Mouse (Mus musculus): ENCODE results near the gene Ankrd13a.
A peak's percentile ranks its signal among the peaks of the same experiment; 100 is the strongest.

Gene Ankrd13a

DNA sequence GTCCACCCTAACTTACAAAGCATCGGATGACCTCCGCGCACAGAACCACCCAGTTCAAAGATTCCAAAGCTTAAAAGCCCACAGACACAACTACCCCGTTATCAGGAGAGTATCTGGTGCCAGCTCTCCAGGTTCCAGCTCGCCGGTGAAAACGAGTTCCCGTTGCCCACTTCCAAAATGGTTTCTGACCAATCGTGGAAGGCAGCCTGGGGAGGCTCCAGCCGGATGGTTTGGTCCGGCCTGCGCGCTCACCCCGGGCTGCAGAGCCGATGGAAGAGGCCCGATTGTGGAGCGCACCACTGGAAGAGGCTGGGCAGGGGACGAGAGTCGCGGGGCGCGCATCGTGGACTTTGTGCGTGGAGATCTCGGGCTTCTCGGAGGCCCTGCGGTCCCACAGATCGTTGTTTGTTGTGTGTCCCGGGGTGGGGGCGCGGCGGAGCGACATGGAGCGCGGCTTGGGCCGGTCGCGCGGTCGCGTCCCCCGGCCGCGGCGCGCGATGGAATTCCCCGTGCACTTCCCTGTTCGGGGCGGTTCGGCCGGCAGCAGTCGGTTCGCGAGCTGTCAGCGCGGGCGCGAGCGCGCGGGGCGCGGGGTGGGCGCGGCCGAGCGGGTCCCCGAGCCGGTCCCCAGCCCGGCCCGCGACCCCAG, at the start of gene Ankrd13a:
TSS of gene Ankrd13a (plus strand) at position 275 of the 649 bp plus-strand sequence.
- ATAC-seq (ENCODE audit: low TSS enrichment), result peak; percentile 78

DNA sequence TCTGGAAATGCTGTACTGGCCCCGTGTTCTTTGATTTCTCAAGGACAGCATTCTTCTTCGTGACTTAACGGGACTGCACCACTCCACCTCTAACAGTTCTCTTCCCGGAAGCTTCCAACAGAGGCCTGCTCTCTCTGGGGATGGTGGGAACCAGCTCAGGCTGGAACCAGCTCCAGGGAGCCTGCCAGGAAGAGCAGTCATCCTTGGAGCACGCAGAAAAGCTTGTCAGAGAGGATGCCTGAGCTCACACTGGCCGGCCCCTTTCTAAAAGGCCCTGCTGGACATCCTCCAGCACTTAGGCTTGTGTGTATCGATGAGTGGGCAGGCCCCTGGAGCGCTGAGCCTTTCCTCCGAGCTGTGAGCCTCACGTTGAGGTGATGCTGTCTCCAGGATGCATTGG, 46.3 kb upstream of the Ankrd13a start:
- 0 out of 2 replicates have a peak, but pooled peaks have one; percentile 16 for ATAC-seq (ENCODE audit: low TSS enrichment)

DNA sequence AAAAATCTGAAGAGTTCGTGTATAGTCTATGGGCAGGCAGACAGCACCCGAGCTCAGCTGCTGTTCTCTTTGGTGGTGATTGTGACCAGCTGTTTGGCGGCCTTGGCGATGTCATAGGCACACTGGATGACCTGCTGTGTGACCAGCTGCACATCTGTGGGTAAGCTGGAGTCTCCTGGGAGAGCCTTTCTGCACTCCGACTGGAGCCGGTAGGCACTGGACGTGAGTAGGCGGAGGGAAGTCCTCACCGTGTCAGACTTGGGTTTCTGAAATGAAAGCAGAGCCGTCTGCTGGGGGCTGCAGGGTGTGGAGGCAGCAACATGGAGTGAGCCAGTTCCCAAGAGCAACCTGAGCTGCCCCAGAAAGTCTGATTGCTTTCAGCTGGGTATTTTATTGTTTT, 44.3 kb upstream of the Ankrd13a start:
- ATAC-seq (ENCODE audit: low TSS enrichment), result no peak

DNA sequence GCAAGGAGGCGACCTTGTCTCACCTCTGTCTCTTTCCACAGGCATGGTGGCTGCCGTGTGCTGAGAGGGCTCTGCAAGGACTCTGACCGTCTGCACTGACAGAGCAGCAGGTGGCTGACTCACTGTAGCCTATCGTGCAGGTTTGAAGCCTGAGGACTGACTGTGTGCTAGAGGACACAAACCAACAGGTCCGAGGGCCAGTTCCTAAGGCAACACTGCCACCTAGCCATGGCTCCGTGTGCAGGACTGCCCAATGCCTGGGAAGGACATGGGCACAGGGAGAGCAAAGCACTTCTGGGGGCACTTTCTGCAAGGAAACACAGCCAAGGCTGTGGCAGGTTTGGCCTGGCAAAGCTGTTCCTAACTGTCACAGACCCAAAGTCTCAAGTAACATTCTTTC, 43.0 kb upstream of the Ankrd13a start:
- no peak for ATAC-seq (ENCODE audit: low TSS enrichment)

DNA sequence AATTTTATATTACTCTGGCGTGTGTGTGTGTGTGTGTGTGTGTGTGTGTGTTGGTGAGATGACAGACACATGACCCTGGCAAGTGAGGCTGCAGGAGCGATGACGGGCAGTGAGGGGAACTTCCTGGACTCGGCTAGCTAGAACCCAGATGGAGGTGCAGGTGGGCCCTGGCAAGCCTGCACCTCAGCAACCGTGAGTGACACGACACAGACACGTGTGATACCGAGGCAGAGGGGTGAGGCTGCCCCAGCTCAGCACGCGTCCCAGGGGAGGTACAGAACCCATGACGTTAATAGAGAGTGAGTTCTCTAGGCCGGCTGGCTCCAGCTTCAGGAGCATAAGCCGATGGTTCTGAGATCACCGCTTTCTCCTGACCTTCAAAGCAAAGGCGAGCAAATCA, 42.5 kb upstream of the Ankrd13a start:
- no peak for ATAC-seq (ENCODE audit: low TSS enrichment)

DNA sequence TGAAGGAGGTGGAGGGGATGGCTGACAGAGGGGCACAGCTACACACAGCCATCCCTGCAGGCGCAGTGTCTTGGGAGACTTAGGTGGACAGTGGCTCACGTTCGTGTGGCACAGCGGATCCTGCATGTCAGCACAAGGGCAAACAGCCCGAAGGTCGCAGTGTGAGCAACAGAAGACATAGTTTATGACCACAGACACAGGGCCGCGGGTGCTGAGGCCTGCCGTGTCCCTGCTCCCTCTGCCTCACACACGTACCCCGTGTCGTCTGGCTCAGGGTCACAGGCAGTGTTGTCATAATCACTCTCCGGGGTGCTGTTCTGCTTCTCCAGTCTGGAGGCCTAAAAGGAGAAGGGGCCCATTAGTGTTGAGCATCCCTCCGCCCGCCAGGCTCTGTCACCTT, 40.9 kb upstream of the Ankrd13a start:
- ATAC-seq (ENCODE audit: low TSS enrichment), result no peak

DNA sequence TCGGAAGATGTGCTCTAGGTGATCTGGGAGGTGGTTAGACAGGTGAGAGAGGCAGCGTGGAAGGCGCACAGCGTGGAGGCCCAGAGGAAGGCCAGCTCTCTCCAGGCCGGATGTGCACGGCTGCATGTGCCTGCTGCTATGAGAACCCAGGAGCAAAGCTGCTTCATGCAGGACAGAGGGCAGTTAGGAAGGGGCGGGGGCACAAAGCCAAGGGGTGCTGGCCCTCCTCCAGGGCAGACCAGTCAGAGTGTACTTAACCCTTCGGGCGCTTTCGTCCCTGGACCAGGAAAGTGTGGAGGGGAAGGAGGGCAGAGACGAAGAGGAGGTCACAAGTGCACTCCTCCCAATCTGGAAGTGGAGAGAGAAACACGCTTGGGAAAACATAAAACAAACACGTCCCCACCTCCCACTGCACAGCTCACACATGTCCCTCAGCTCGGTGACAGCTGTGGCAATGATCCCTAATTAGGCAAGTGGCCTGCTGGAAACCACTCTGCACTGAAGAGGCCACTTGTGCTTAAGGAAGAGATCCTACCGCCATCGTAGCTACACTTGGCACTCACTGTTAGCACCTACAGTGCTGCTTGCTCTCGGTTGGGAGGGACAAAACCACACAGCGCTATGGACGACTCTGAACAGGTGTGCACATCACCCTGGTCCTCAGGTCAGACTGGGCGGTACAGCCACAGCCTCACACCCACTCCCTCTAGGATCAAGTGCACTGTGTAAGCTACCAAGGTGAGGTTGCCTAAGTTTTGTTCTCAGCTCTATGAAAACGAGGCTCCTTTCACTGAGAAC, 37.2 kb upstream of the Ankrd13a start:
- no peak for ATAC-seq (ENCODE audit: low TSS enrichment)

DNA sequence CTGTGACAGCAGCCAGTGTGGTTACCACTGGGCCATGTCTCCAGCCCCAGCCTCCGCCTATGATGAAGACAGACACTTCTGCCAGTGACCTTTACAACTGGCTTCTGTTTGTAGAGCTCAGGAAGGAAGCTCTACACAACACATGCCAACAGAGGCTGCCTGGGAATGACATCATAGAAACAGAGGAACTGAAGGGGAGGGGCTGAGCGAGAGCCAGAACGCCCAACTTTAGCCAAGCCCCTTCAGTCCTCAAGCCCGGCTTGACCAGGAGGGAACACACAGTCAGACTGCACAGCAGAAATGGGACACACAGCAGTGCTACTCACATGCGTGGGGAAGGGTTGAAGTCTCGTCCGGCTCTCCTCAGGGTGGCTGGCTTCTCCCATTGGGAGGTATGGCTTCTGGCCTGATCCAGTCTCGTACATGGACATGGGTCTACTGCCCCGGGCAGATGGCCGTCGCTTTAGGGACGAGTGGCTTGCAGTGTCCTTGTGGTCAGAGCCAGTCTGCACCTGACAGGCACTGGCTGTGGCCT, 35.7 kb upstream of the Ankrd13a start:
- no peak for ATAC-seq (ENCODE audit: low TSS enrichment)

DNA sequence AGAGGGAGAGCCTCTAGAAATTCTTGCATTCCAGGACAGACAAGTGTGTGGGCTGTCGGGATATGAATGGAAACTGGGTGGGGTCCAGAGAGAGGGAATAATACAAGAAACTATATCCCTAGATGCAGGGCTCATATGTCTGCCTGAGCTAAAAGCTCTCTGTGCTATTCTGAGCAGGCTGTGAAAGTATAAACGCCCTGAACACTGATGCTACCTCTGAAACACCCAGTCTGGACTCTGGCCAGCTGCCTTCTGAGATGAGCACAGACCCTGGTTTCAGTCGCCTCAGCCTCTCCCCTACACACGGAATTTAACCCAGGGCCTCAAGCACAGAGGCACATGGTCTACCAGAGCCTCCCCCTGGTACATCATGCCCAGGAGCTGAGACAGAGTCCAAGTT, 33.9 kb upstream of the Ankrd13a start:
- 0 out of 2 replicates have a peak, but pooled peaks have one; percentile 11 for ATAC-seq (ENCODE audit: low TSS enrichment)

DNA sequence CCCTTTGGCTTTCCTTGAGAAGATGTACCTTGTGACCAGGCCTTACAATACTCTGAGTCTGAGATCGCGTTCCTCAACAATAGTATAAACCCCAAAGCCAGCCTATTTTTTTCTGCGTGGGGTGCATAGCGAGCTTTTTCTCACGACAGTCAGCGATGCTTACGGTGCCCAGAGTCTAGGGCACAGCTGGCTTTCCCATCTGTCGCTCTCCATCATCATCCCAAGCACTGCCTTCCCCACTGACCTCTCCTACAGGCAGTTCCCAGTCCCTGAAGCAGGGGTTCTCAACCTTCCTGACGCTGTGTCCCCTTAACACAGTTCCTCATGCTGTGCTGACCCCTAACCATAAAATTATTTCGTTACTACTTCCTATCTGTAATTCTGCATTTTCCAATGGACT, 31.9 kb upstream of the Ankrd13a start:
- no peak for ATAC-seq (ENCODE audit: low TSS enrichment)

DNA sequence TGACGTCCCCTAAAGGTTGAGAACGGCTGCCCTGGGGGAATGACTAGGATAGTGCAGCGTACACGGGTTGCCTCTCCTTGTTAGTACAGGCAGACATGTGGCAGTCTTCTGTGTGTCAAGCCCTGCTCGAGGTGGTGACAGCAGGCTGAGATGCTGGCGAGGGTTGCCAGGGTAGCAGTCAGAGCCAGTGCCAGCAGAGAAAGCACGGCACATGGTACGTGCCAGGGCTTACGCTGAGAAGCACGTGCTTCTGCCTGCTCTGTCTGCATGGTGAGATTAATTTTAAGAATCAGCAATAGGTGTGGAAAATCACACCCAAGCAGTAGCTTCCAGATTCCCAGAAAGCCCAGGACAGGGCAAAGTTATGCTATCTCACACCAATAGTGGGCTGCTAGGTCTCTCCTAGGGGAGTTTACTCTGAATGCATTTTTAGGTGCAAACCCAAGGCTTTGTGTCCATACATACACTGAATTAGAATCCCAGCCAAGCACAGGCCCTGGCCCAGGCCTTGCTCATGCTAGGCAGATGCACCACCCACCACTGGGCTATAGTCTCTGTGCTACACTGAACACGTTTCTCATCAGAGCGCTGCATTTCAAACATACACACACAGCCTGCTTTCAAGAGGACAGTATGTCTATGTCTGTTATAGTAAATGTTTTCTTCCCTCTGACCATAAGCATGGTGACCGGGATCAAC, 31.3 kb upstream of the Ankrd13a start:
- 0 out of 2 replicates have a peak, but pooled peaks have one; percentile 41 for ATAC-seq (ENCODE audit: low TSS enrichment)

DNA sequence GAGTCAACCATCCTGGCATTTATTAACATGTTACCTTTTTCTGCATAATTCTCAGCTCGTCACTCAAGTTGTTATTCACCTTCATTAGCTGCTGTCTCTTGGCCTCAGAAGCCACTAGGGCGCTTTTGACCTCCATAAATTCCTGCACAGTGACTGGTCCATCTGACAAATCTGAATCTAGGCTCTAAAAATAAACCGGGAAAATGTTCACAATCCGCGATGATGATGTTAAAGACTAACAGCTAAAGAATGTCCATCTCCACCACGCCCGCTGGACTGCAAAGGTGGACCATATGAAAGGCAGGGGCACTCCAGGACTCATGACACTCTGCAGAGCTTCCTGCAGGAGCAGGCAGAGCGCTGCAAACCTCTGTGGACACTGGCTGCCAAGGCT, 30.8 kb upstream of the Ankrd13a start:
- ATAC-seq (ENCODE audit: low TSS enrichment), result no peak

DNA sequence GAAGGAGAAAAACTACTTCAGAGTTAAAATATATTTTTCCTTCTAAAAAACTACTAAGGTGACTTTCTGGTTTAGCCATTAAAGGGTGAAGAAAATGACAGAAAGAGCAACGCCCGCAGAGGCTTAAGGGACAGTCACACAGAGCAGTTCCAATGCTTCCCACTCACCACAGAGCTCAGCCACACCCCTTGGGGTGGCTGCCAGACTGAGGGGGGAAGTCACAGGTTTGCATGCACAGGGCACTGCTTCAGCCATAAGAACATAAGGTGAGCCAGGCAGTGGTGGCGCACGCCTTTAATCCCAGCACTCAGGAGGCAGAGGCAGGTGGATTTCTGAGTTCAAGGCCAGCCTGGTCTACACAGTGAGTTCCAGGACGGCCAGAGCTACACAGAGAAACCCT, 28.9 kb upstream of the Ankrd13a start:
- no peak for ATAC-seq (ENCODE audit: low TSS enrichment)

DNA sequence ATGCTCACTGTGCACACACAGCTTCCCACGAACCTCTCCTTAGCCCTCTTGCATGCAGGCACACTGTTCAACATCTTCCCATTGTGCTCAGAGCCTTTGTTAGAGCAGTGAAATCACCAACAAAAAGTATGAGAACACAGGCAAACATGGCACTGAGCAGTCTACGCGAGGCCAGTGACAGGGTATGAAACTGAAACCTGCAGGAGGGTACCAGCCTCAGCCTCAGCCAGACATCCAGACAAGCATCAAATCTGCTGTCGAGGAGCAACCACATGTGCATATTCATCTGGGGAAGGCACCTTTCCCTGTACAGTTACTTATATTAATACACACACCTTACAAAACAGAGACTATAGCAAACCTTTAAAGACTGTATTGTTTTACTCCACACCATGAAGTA, 27.6 kb upstream of the Ankrd13a start:
- no peak for ATAC-seq (ENCODE audit: low TSS enrichment)

DNA sequence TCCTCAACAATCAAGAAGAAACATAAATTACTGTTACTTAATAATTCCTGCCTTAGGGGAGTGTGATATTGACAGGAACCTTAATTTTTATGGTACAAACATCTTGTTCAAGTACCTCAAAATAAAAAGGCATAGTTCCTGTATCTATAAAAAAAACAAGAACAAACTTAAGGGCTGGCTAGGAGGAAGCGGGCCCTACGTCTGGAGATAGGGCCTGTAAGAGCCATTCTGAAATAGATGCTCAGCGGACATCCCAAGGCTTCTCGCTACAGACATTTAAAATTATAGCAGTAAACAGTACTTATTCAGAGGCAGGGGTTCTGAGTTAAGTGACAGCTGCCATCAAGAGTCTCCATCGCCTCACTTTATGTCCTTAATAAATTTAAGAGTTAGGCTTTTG, 27.0 kb upstream of the Ankrd13a start:
- no peak for ATAC-seq (ENCODE audit: low TSS enrichment)

DNA sequence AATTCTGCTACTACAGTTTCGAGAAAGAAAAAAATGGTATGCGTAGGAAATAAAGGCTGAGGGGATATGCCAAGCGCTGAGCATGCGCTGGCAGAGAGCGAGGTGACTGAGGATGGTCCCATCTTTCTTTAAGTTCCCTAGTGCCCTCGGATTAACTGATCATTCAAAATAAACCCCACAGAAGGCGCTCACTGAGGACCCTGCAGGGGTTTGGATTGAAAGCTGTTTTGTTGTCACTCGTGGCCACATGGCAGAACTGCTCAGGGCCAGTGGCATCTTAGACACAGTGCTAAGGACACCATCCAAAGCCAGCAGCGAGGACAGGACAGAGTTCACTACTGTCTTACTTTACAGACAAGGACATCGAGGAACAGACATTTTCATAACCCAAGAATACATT, 24.2 kb upstream of the Ankrd13a start:
- no peak for ATAC-seq (ENCODE audit: low TSS enrichment)

DNA sequence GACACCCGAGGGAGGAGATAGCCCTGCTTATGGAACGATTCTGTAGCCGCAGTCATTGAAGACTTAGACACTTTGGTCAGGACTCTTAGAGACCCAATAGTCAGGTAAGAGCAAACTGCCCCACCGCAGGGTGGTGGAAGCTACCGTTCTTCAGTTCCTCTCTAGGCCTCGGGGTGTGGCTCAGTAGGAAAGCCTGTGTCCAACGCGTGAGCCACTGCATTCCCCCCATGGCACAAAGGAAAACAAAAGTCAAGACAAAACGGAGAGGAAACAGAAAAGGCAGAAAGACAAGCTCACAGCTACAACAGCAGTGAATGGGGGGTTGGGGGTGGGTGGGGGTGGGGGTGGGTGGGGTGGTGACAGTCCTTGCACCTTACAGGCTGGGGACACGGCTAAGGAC, 22.1 kb upstream of the Ankrd13a start:
- no peak for ATAC-seq (ENCODE audit: low TSS enrichment)

DNA sequence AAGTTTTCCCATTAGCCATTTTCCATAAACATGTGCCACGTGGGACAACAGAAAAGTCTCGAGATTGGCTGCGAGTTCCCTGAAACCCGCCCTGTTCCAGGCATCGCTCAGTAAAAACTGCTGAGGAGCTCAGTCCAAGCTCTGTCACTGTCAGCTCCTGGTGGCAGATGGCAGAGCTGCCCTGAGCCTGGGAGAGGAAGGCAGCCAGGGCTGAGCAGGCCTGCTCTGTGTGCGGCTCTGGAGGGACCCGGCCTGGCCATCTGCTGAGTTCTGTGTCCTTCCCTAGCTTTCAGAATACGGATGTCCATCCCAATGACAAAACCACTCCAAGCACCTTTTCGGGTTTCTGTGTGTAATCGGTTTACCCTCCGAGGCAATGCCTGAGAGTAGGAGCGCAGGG, 21.1 kb upstream of the Ankrd13a start:
- peak; percentile 52; the same call in 1 of the 2 replicates for ATAC-seq (ENCODE audit: low TSS enrichment)

DNA sequence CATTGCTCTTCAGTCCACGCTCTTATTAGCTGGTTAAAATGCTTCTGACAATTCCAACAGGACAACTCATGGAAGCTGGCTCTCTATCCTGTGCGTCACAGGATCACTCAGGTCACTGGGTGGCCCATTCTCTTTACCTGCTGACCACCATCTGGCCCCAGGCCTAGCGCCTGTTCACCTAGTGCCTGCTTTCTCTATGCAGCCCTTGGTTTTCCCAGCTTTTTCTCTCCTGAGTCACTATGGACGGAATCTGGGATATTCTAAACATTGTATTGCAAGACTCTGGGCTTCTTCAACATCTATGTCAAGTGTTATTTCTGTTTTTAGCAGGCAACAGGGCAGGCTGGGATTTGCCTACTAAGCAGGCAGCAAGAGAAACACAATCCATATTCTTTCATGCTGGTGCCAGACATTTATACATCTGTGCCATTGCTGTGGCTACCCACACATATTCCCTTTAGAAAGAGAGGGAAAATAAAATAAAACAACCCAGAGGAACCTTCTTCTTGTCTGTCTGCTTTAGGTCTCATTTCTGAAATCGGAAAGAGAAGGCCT, 14.9 kb upstream of the Ankrd13a start:
- peak; percentile 76 for ATAC-seq (ENCODE audit: low TSS enrichment)

DNA sequence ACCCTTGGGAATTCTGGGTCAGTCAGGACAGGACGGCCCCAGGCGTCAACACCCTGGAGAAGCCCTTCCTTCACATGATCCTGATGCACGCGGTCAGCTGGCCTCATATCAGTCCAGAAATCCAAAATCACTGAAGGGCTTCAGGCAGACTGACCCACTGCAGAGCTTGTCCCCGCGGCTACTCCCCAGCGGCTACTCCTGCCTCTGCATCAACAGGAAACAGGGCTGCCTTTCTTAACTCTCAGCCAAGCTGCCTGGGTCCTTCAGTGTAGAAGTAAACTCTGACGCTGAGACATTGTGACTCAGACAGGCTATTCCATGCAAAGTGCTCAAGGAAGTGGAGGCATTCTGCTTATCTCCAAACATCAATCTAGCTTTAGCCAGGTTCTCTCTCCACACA, 12.5 kb upstream of the Ankrd13a start:
- no peak for ATAC-seq (ENCODE audit: low TSS enrichment)

DNA sequence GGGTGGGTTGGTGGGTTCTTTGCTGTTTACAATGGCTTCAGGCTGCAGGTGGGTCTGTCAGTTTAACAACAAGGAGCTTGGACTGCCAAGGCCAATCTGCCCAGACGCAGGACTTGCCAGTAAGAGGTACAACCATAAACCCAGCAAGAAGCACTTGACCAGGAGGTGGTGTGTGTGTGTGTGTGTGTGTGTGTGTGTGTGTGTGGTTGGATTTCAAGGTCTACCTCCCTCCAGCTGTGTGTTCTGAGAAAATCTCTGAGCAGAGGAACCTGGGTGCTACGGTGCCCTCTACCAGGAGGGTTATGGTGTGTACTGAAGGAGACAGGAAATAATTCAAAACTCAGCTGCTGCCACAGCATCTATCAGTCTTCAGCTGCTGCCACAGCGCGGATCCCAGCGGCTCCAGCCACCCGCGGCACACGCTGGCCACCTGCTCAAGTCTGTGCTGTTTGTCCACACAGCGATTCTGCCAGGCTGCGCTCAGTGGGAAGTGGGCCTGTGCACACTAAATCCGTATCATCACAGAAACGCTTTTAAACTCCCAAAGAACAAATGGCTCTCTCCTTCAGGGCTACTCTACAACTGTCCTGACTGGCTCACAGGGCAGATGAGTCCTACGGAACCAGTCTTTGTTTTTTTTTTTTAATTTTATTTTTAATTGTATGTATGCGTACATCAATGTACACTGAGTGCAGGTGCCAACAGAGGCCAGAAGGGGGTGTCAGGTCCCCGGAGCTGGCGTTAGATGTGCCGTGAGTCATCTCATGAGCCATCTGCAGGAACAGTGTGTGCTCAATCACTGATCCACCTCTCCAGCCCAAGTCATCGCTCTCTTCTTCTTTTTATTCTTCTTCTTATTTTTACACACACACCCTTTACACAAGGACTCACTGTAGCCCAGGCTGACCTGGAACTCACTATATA, 9.4 kb upstream of the Ankrd13a start:
- peak; percentile 72 for ATAC-seq (ENCODE audit: low TSS enrichment)

All from frontal cortex, adult (tissue).